Mouse (Mus musculus): ENCODE measurements at regions not wholly inside any gene's neighbourhood (a gene's known extent, or its start where the extent isn't known, plus 50 kb on each side); places are given as distances from the start of the nearest gene placed in this dataset.

GRCm38 (mm10) chr10:67661666-67662065 lies 112.9 kb upstream of the Ado start:
- no peak for DNase-seq

GRCm38 (mm10) chr10:67658005-67658545 lies 109.3 kb upstream of the Ado start:
- DNase-seq: no peak

- no peak for DNase-seq
Observed at GRCm38 (mm10) chr10:67657305-67657704, 108.5 kb upstream of the Ado start.

GRCm38 (mm10) chr10:67654518-67654917 lies 105.8 kb upstream of the Ado start:
- no peak for DNase-seq

GRCm38 (mm10) chr10:67652300-67652699 lies 103.5 kb upstream of the Ado start:
- DNase-seq: peak; percentile 8 to 25

GRCm38 (mm10) chr10:67651386-67651785 lies 102.6 kb upstream of the Ado start:
- no peak for DNase-seq

GRCm38 (mm10) chr10:67647777-67648727 lies 99.3 kb upstream of the Ado start:
- DNase-seq: peak; percentile 30 to 44

- DNase-seq: peak in 1 of 2 experiments; percentile 8
Observed at GRCm38 (mm10) chr10:67646659-67647559, 98.2 kb upstream of the Ado start.

GRCm38 (mm10) chr10:67645821-67646220 lies 97.1 kb upstream of the Ado start:
- DNase-seq: no peak

- peak; percentile 42 to 46 for DNase-seq
Observed at GRCm38 (mm10) chr10:67644280-67644679, 95.5 kb upstream of the Ado start.

GRCm38 (mm10) chr10:67643685-67644084 lies 94.9 kb upstream of the Ado start:
- DNase-seq: no peak

- DNase-seq: peak in 1 of 2 experiments; percentile 9
Observed at GRCm38 (mm10) chr10:67637339-67637738, 88.6 kb upstream of the Ado start.

GRCm38 (mm10) chr10:67636569-67636968 lies 87.8 kb upstream of the Ado start:
- peak; percentile 6 to 55 for DNase-seq

- DNase-seq: no peak
Observed at GRCm38 (mm10) chr10:67634795-67635194, 86.0 kb upstream of the Ado start.

- no peak for DNase-seq
Observed at GRCm38 (mm10) chr10:67633063-67633462, 84.3 kb upstream of the Ado start.

- no peak for DNase-seq
Observed at GRCm38 (mm10) chr10:67623338-67623737, 74.6 kb upstream of the Ado start.

GRCm38 (mm10) chr10:67620018-67620417 lies 71.3 kb upstream of the Ado start:
- no peak for DNase-seq

GRCm38 (mm10) chr10:67618112-67618511 lies 69.4 kb upstream of the Ado start:
- no peak for DNase-seq

GRCm38 (mm10) chr10:67615016-67615415 lies 66.3 kb upstream of the Ado start:
- DNase-seq: no peak

- no peak for DNase-seq
Observed at GRCm38 (mm10) chr10:67610689-67611088, 61.9 kb upstream of the Ado start.

- DNase-seq: no peak
Observed at GRCm38 (mm10) chr10:67608033-67608432, 59.3 kb upstream of the Ado start.

- DNase-seq: no peak
Observed at GRCm38 (mm10) chr10:67607297-67608032, 58.7 kb upstream of the Ado start.

All from kidney, postnatal 36 days (tissue).